ENCODE assay signal across 13 mouse cellular contexts in the genomic region with DNA sequence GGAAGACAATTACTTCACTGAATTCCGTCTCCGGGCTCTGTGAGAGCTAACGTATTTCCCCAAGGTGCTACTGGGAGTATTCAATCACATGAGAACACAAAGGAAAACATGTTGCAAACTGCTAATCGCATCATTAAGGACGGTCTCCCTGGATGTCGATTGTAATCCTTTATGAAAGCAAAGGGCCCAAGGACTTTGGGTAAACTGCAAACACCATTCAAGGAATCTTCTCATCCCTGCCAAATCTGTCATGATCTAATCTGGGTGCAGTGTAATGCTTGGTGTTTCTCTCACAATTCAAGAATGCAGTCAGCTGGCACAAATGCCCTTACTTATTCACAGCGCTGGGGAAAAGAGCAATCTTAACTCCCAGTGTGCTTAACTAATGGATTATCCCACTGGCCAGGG.
A peak's percentile ranks its signal among the peaks of the same experiment; 100 is the strongest.
DNase-seq lines count a peak whose midpoint lies in the region; ATAC-seq lines count a peak whose summit lies in the region.
"Had no signal": no experiment of that assay in that cellular context is flagged by ENCODE, and none has a peak within 500 bp of the region (broad histone marks: within the 10 kb centered on the region; RNA-seq: fewer than 3 reads in every experiment).

No protein-coding gene starts in this region.

- H3K9ac ChIP-seq in hindbrain, embryonic 12.5 days: no peak overlapping the region
- H3K9ac ChIP-seq in forebrain, embryonic 14.5 days (ENCODE audit: low read length): no peak overlapping the region
- no peak overlapping the region for H3K9ac ChIP-seq in midbrain, embryonic 15.5 days
- H3K9ac ChIP-seq: liver, embryonic 15.5 days had no signal

- peaks cover 3% of the 10 kb centered on the region; the same call in 1 of the 2 replicates for H3K36me3 ChIP-seq in hindbrain, embryonic 12.5 days
- 0 out of 2 replicates have a peak, but pooled peaks cover 5% of the 10 kb centered on the region for H3K36me3 ChIP-seq in hindbrain, embryonic 10.5 days
- no peaks in the 10 kb centered on the region for H3K36me3 ChIP-seq in forebrain, embryonic 14.5 days (ENCODE audit: control insufficient read depth, insufficient read depth, low read length)
- H3K36me3 ChIP-seq in midbrain, embryonic 15.5 days (replicated peaks): no peaks in the 10 kb centered on the region
- H3K36me3 ChIP-seq: liver, embryonic 15.5 days had no signal

- H3K4me2 ChIP-seq in hindbrain, embryonic 12.5 days (replicated peaks): no peak overlapping the region
- H3K4me2 ChIP-seq in forebrain, embryonic 14.5 days (ENCODE audit: low read length): no peak overlapping the region
- H3K4me2 ChIP-seq in midbrain, embryonic 15.5 days: no peak overlapping the region
- H3K4me2 ChIP-seq: liver, embryonic 15.5 days had no signal

- H3K4me1 ChIP-seq in hindbrain, embryonic 12.5 days: peaks cover 7% of the 10 kb centered on the region
- peaks cover 20% of the 10 kb centered on the region; the same call in 1 of the 2 replicates for H3K4me1 ChIP-seq in hindbrain, embryonic 10.5 days (replicated peaks)
- peaks cover 2% of the 10 kb centered on the region; the same call in 1 of the 2 replicates for H3K4me1 ChIP-seq in forebrain, embryonic 14.5 days (ENCODE audit: control insufficient read depth, insufficient read depth, low read length)
- peaks cover 8% of the 10 kb centered on the region for H3K4me1 ChIP-seq in midbrain, embryonic 15.5 days

- ATAC-seq in hindbrain, embryonic 12.5 days (ENCODE audit: low FRiP score): 0 out of 2 replicates have a peak, but pooled peaks have one; percentile 49
- ATAC-seq in forebrain, embryonic 14.5 days: peak; percentile 87
- ATAC-seq in midbrain, embryonic 15.5 days (replicated peaks): peak; percentile 51; the same call in 1 of the 2 replicates
- ATAC-seq in megakaryocyte progenitor cell, adult 5-6 weeks (replicated peaks; ENCODE audit: poor library complexity): no peak
- ATAC-seq: CD4-positive, CD25-positive, alpha-beta regulatory T cell, adult 4 months had no signal

- H3K27me3 ChIP-seq in hindbrain, embryonic 12.5 days: no peaks in the 10 kb centered on the region
- H3K27me3 ChIP-seq in hindbrain, embryonic 10.5 days (ENCODE audit: insufficient read depth, poor library complexity, severe bottlenecking): peaks cover 11% of the 10 kb centered on the region; the same call in 1 of the 2 replicates
- H3K27me3 ChIP-seq in forebrain, embryonic 14.5 days (replicated peaks; ENCODE audit: control insufficient read depth, insufficient read depth, low read length): peaks cover 32% of the 10 kb centered on the region
- H3K27me3 ChIP-seq in midbrain, embryonic 15.5 days (replicated peaks): no peaks in the 10 kb centered on the region; the same call in 1 of the 2 replicates
- H3K27me3 ChIP-seq: liver, embryonic 15.5 days had no signal

- no peak overlapping the region for H3K4me3 ChIP-seq in hindbrain, embryonic 12.5 days
- no peak overlapping the region for H3K4me3 ChIP-seq in hindbrain, embryonic 10.5 days
- no peak overlapping the region for H3K4me3 ChIP-seq in forebrain, embryonic 14.5 days (ENCODE audit: low read depth, low read length)
- no peak overlapping the region for H3K4me3 ChIP-seq in midbrain, embryonic 15.5 days
- H3K4me3 ChIP-seq: layer of hippocampus, adult 2 months; liver, embryonic 15.5 days had no signal

- H3K9me3 ChIP-seq in hindbrain, embryonic 12.5 days (replicated peaks): no peaks in the 10 kb centered on the region
- no peaks in the 10 kb centered on the region for H3K9me3 ChIP-seq in hindbrain, embryonic 10.5 days
- H3K9me3 ChIP-seq in forebrain, embryonic 14.5 days (replicated peaks; ENCODE audit: control insufficient read depth, low read length): no peaks in the 10 kb centered on the region
- H3K9me3 ChIP-seq in midbrain, embryonic 15.5 days: no peaks in the 10 kb centered on the region
- H3K9me3 ChIP-seq: liver, embryonic 15.5 days had no signal

- DNase-seq in hindbrain, embryonic 10.5 days (ENCODE audit: low spot score): no peak
- DNase-seq in adipocyte (ENCODE audit: low spot score): peak; percentile 8
- peak; percentile 86 for DNase-seq in forebrain, embryonic 14.5 days (ENCODE audit: low spot score)
- no peak for DNase-seq in cerebellum, adult 11-12 months
- no peak for DNase-seq in urinary bladder, postnatal 10 days (ENCODE audit: low spot score)
- DNase-seq: adrenal gland, postnatal 10 days; kidney, adult 11 months had no signal

- 37% methylated on average over 7 of the region's 7 CpGs for WGBS in hindbrain, embryonic 12.5 days
- 74% methylated on average over 7 of the region's 7 CpGs for WGBS in hindbrain, embryonic 10.5 days
- 4% methylated on average over 7 of the region's 7 CpGs for WGBS in forebrain, embryonic 14.5 days
- WGBS in midbrain, embryonic 15.5 days: 13% methylated on average over 7 of the region's 7 CpGs

- H3K27ac ChIP-seq in hindbrain, embryonic 12.5 days: no peak overlapping the region
- no peak overlapping the region for H3K27ac ChIP-seq in hindbrain, embryonic 10.5 days
- H3K27ac ChIP-seq in forebrain, embryonic 14.5 days (ENCODE audit: low read depth, low read length): no peak overlapping the region
- no peak overlapping the region for H3K27ac ChIP-seq in midbrain, embryonic 15.5 days
- H3K27ac ChIP-seq: layer of hippocampus, adult 2 months; liver, embryonic 15.5 days had no signal

Comparison
In these comparisons a context has a peak if more than half of its experiments do, and no peak if none do; other contexts are left out.
1. DNase-seq: peak in adipocyte (single experiment) and forebrain, embryonic 14.5 days (single experiment); none in hindbrain, embryonic 10.5 days (single experiment), cerebellum, adult 11-12 months (single experiment) and urinary bladder, postnatal 10 days (single experiment).